8 mouse cellular contexts compared by ENCODE assay signal in the genomic region with DNA sequence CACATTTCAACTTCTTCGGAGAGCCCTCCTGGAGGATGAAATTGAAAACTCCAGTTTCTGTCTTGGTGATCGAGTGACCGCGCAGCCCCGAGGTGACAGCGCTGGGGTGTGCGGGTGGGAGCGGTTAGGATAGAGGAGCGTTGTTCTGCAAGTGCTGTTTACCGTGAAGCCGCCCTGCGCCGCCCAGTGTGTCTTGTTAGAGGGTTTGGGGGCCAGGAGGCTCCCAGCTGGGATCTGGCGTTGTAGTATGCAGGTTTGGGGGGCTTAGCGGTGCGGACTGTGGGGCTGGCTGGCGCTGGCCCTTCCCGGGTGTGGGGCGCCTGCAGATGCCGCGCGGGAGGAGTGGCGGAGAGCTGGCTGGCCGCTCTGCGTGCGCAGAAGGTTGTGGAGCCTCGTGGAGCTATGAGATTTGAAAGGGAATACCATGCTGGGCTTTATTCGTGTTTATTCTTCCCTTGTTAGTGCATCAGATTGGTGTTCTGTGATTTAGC. TPM values are rescaled to one million over a fixed set of nuclear protein-coding genes. Genes with fewer than 3 reads are reported as not detected.
A peak's percentile ranks its signal among the peaks of the same experiment; 100 is the strongest.
DNase-seq lines count a peak whose midpoint lies in the region; ATAC-seq lines count a peak whose summit lies in the region.

No protein-coding gene starts in this region.

- H3K36me3 ChIP-seq in embryonic facial prominence, embryonic 10.5 days (replicated peaks): 0 out of 2 replicates have a peak, but pooled peaks cover 4% of the 10 kb centered on the region
- no peaks in the 10 kb centered on the region for H3K36me3 ChIP-seq in stomach, embryonic 16.5 days (ENCODE audit: control insufficient read depth, insufficient read depth, low read length)

- WGBS in embryonic facial prominence, embryonic 10.5 days: under 1% methylated on average over 28 of the region's 28 CpGs
- WGBS in stomach, embryonic 16.5 days: under 1% methylated on average over 28 of the region's 28 CpGs

- no peaks in the 10 kb centered on the region for H3K9me3 ChIP-seq in embryonic facial prominence, embryonic 10.5 days
- H3K9me3 ChIP-seq in stomach, embryonic 16.5 days (replicated peaks; ENCODE audit: control insufficient read depth, low read length): no peaks in the 10 kb centered on the region

- ATAC-seq in CD4-positive, CD25-positive, alpha-beta regulatory T cell, adult 4 months: no peak
- ATAC-seq in stomach, embryonic 16.5 days (ENCODE audit: insufficient read depth, low FRiP score): no peak

- H3K27me3 ChIP-seq in embryonic facial prominence, embryonic 10.5 days (replicated peaks; ENCODE audit: low read depth, poor library complexity, severe bottlenecking): no peaks in the 10 kb centered on the region
- H3K27me3 ChIP-seq in stomach, embryonic 16.5 days (ENCODE audit: control insufficient read depth, insufficient read depth, low read length): no peaks in the 10 kb centered on the region

- H3K4me1 ChIP-seq in embryonic facial prominence, embryonic 10.5 days: peaks cover 61% of the 10 kb centered on the region
- peaks cover 33% of the 10 kb centered on the region for H3K4me1 ChIP-seq in stomach, embryonic 16.5 days (ENCODE audit: control insufficient read depth, insufficient read depth, low read length)

- intact Hi-C loops in heart, postnatal 10 days (cut with DNase I): loop anchor here (2.0 to 5.0 kb wide), 5 partner anchors 18 to 314 kb away; no protein-coding TSS in a partner anchor

- DNase-seq in CD4-positive, CD25-positive, alpha-beta regulatory T cell, adult 2 months (ENCODE audit: low read depth, low spot score): peak; percentile 37
- DNase-seq in NIH3T3 (ENCODE audit: low read depth): peak; percentile 55
- DNase-seq in embryonic facial prominence, embryonic 10.5 days (ENCODE audit: low spot score): peak; percentile 70
- DNase-seq in heart, postnatal 10 days: peak; percentile 67 to 71
- DNase-seq in layer of hippocampus, postnatal 10 days (ENCODE audit: low spot score in 2 of 2): peak; percentile 54 to 63
- peak; percentile 62 for DNase-seq in lung, postnatal 10 days

- H3K4me3 ChIP-seq in embryonic facial prominence, embryonic 10.5 days: peak overlapping the region; percentile 78
- peak overlapping the region; percentile 83 for H3K4me3 ChIP-seq in stomach, embryonic 16.5 days (replicated peaks; ENCODE audit: low read length)

- peak overlapping the region; percentile 91 for H3K9ac ChIP-seq in stomach, embryonic 16.5 days (ENCODE audit: low read length)

- H3K4me2 ChIP-seq in stomach, embryonic 16.5 days (ENCODE audit: low read depth, low read length): peak overlapping the region; percentile 67

- H3K27ac ChIP-seq in embryonic facial prominence, embryonic 10.5 days (replicated peaks): peak overlapping the region; percentile 92
- H3K27ac ChIP-seq in stomach, embryonic 16.5 days (ENCODE audit: low read length): peak overlapping the region; percentile 84

RNA-seq across cellular contexts. Expression of a gene that starts 0.7 kb away (rescaled TPM):
- 1 to 10 TPM in 1 of 2 experiments, under 1 TPM in 1; 0.19 to 1.3 TPM for polyA plus RNA-seq in CD4-positive, CD25-positive, alpha-beta regulatory T cell, adult 4 months (2017; shearing (Covaris generic))
- polyA plus RNA-seq in embryonic facial prominence, embryonic 10.5 days (2016; fragmentation: Nextera tagmentation; extraction: Ambion mirVana): 25.1 and 26.5 TPM in 2 replicates
- 10 to 100 TPM; 26.2 to 28.6 TPM for total RNA-seq in heart, postnatal 10 days (2021)
- 10 to 100 TPM; 41.6 to 42.4 TPM for total RNA-seq in layer of hippocampus, postnatal 10 days (2021)
- 20.1 and 20.6 TPM in 2 replicates for polyA plus RNA-seq in stomach, embryonic 16.5 days (2015; fragmentation: Nextera tagmentation; extraction: Ambion mirVana)
